Mouse (Mus musculus): Measurements from ENCODE around the gene Drg1.
"Not testable (repeated sequence)": the region's sequence is repeated elsewhere in the genome, so short reads cannot be mapped to it uniquely, and the experiment has no call there.

- not testable (repeated sequence) for TF ChIP-seq CTCF (IDR thresholded peaks at IDR 0.05; ENCODE audit: borderline replicate concordance, insufficient read depth, low read depth, low read length); POLR2A (IDR thresholded peaks at IDR 0.05; ENCODE audit: borderline replicate concordance, insufficient read depth, low read length)
Measured at GRCm38 (mm10) chr11:3165210-3165782, 100.9 kb downstream of the Drg1 start.
